Mouse (Mus musculus) layer of hippocampus, adult 8-10 months (tissue): Measurements from ENCODE around the gene Pard3. TPM values are rescaled to one million over a fixed set of nuclear protein-coding genes. Genes with fewer than 3 reads are reported as not detected.
A peak's percentile ranks its signal among the peaks of the same experiment; 100 is the strongest.

ENCODE experiments used
- DNase-seq, 2 experiments: peaks; one replicate each; pipeline ENCODE4 v3.0.0; 2022; ENCODE audit warnings: low spot score in 2 of 2
- total RNA-seq, 4 experiments: library from RNA; stranded (reverse); gene quantifications; 2 replicates each; pipeline ENCODE4 v1.2.4; 2022

Pard3 gene
- 10 to 100 TPM; 22.7 to 28.9 (median 25.4) TPM for total RNA-seq

- DNase-seq: peak; percentile 32 to 45
These were observed at the start of gene Pard3 for GRCm38 (mm10) chr8:127063551-127064360. Gene Pard3, plus strand, starts transcription at chr8:127063893.

GRCm38 (mm10) chr8:127021830-127022229 is 41.9 kb upstream of the Pard3 start:
- no peak for DNase-seq

DNA sequence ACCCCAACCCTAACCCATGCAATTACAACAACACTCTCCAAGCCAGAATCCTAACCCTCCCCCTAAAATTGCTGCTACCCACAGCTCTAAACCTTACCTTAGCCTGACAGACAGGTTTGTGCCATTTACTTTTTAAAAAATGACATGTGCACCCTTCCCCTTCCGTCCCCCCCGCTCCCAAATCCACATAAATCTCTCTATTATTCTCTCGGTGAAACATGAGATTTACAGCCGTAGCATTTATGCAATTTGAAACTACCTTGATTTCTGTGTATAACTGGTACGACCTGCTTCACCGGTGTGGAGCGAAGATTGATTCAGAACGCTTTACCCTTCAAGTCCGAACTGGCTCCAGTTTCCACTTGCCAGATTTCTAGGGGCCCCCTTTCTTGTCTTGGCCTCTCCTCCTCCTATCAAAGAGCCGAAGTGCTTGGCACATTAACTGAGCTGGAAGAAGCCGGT is 38.4 kb upstream of the Pard3 start:
- DNase-seq: no peak

DNA sequence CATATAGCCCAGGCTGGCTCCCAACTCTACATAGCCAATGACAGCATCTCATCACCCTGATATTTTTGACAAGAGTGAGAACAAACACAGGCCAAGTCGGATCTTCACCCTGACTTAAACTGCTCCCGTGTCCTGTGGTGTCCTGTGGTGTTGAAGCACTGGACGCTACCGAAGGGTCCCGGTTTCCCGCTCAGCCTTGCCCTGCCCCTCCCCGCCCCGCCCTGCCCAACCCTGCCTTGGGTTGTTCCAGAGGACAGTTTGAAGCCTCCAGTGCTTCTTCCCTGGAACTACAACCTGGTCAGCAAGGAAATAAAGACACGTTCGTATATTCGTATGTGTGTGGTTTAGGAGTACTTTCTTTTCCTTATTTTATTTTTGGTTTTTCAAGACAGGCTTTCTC is 37.9 kb upstream of the Pard3 start:
- no peak for DNase-seq

- no peak for DNase-seq
These were observed 32.2 kb upstream of the Pard3 start for GRCm38 (mm10) chr8:127031476-127031875.

GRCm38 (mm10) chr8:127038928-127039327 is 24.8 kb upstream of the Pard3 start:
- DNase-seq: peak; percentile 60 to 68

DNA sequence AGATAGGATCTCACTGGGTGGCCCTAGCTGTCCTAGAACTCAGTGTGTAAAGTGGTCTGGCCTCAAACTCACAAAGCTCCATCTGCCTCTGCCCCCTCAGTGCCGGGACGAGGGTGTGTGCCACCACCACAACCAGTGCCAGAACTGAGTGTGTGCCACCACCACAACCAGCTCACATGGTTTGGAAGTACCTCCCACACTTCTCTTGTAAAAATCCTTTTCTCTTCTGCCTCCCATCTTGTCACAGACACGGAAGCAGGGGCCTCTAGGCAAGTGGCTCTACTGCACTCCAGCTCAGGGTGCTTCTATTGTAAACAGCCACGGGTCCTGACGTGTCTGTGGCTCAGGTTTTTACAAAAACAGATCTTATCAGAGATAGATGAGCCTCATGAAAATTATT is 13.7 kb upstream of the Pard3 start:
- no peak for DNase-seq

DNA sequence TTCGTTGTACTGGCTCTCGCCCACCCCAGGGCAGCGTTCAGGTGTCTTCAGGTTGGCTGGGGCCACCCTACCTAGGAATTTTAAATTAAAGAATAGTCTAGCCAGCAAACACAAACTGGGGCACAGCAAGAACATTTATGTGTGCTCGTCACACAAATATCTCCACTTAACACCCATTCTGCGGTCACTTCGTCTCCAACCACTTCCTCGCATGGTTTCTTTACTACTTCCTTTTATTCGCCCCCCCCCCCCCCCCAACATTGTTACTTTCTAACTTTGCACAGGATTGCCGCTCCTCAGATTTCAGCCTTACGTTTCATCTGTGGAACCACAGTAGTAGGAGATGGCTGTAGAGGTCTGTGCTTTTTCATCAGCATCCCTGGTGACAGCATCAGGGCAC is 11.6 kb upstream of the Pard3 start:
- no peak for DNase-seq

- DNase-seq: no peak
These were observed 8.6 kb upstream of the Pard3 start for GRCm38 (mm10) chr8:127055081-127055480.

GRCm38 (mm10) chr8:127058759-127059158 is 4.9 kb upstream of the Pard3 start:
- no peak for DNase-seq

DNA sequence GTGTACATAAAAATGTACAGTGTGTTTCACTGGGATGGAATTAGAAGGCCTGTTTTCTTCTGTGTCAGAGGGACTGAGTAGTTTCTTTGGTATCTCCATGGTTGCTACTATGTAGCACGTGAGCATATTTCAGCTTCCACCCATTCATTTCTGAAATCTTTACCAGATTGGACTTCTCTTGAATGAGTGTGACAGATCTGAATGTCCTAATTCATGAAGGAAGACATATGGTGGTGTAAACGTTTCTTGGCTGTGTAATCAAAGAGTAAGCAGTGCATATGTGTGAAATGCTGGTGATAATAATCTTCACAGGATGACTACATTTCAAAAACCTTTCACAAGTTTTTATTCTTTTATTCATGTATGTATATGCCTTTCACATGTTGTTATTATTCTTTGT is 3.9 kb upstream of the Pard3 start:
- no peak for DNase-seq

GRCm38 (mm10) chr8:127064361-127065112 is 844 bp downstream of the Pard3 start:
- peak in 1 of 2 experiments; percentile 22 for DNase-seq

DNA sequence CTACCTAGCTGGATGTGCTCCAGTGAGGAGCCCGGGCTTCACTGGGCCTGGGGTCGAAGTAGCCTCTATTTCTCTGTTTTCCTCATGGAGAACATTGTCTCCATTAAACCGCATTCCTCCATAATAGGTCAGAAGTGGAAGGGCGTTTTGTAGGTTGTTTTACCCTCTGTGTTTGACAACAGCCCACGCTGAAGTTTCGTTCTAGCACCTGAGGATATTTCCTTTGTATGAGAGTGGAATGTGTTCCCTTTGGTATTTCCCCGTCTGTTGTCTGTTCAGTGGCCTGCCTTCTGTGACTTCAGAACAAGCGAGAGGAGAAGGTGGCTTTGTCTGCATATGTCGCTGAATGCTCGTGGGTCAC is 1.4 kb downstream of the Pard3 start:
- DNase-seq: no peak

- no peak for DNase-seq
These were observed 2.1 kb downstream of the Pard3 start for GRCm38 (mm10) chr8:127065791-127066190.

- no peak for DNase-seq
These were observed 2.8 kb downstream of the Pard3 start for GRCm38 (mm10) chr8:127066501-127066900.

GRCm38 (mm10) chr8:127068719-127069118 is 5.0 kb downstream of the Pard3 start:
- DNase-seq: no peak

DNA sequence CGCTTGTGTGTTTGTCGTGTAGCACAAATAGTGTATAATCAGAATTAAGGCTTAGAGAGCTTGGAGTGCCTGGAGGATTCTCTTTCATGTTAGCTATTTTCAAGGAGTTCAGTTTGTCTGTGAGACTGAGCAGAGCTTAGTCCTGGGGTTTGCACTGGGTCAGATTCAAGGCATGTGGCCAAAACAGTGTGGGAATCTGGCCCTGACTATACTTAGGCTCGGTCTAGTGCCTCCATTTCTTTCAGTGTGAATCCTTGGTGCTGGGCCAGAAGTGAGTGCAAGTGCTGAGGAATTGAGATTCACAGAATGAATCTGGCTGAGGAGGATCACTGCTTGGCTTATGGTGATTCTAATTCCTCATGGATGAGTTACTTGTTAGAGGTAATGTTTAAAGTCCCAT is 6.5 kb downstream of the Pard3 start:
- DNase-seq: no peak

DNA sequence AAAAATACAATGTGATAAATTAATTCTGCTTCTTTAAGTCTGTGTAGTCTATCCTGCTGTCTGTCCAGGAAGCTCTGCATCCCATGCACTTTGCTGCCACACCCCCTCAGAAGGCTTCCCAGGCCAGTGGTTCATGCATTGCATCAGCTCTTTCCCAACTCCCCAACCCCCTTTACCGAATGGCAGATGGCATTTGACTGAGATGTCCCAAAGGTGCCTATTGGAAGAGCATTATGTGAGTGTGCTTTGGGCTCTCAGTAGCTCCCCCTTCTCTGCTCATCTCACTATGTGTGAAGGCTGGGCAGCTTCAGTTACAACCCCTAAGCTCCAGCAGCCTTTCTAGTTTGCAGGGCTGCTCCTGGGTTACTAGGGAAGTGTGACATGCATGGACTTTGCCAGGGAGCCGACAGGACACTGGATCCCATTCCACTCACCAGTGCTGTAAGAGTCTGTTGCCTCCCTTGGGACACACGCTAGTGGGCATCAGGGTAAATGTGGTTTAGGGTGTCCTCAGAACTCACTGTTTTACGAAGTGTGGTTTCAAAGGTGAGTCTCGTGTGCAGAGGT is 9.4 kb downstream of the Pard3 start:
- no peak for DNase-seq

DNA sequence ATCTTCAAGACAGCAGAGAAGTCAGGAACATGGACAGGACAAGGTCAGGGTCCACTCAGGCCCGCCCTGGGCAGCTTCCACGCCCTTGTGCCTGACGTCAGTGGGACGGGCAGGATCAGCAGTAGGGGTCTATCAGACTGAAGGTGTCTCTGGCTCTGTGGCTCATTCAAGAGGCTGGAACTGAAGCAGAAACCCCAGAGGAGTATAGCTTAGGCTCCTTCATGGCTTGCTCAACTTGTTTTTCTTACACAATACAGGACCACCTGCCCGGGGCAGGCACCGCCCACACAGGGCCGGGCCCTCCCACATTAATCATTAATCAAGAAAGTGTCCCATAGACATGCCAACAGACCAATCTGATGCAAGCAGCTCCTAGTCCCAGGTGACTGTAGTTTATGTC is 12.8 kb downstream of the Pard3 start:
- no peak for DNase-seq

DNA sequence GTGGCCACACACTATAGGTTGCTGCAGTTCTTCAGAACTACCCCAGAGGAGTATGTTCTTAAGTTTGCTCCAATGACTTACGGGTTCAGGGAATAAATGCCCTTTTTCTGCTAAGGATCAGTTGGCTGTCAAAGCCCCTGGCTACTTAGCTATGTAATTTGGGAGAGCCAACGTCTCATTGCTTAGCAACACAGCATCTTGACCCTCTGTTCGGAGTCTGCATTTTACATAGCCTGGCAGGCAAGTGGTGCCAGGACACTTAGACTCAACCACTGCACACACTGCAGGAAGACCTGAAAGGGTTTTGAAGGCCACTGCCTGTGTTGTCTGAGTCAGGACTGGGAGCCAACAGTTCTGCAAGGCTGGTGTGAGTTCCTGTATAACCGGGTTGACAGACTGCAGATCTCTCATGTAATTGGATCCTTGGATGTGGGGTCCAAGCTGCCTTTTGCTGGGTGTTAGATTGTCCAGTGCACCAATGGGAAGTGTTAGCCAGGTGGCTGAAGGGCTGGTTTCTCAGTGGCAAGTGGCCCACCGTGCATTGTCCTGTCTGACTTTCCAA is 15.6 kb downstream of the Pard3 start:
- DNase-seq: no peak

DNA sequence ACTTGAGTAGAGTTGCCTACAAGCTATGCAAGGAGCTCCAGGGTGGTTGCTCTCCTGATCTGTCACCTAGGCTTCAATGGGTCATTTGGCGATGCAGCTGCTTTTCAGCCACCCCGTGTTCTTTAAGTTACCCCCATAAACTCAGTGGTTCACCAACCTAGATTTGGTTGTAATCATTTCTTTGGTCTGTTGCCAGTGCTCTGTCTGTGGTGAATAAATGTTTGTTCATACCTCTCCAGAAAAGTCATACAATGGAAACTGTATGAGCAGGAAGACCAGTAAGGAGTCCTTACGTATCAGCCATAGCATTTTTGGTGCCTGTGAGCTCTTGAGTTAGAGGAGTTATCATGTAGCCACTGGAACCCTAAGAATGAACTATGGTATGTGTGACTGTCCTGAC is 17.6 kb downstream of the Pard3 start:
- DNase-seq: no peak

DNA sequence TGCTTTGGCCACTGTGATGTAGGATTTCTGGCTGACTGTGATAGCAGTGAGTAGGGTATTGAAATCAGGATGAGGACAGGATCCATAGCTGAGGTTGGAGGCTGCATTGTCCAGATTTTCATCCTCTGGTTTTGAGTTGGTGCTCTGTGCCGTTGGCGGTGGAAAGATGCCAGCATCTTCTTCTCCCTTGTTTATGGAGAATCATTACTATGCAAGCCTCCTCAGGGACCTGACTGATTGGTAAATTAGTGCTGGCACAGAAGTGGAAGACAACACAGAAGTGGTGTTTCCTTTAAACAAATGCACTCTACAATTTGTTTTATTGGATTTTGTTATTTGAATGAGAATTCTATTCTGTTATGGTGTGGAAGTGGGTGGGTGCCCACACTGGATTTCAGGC is 18.8 kb downstream of the Pard3 start:
- no peak for DNase-seq
